Mouse (Mus musculus) ES-Bruce4 (cell line): ENCODE data around the gene Slc16a4. TPM values are rescaled to one million over a fixed set of nuclear protein-coding genes. Genes with fewer than 3 reads are reported as not detected.

Experiments
- H3K27ac ChIP-seq: 2 replicates; pipeline ENCODE4 v1.5.1; 2012; ENCODE audit warnings: low read length, inconsistent platforms; ENCODE audit not compliant: insufficient read depth
- H3K27me3 ChIP-seq: 2 replicates; pipeline ENCODE4 v1.6.1; 2012; ENCODE audit warnings: mild to moderate bottlenecking, low read length, inconsistent platforms; ENCODE audit not compliant: control insufficient read depth, poor library complexity, insufficient read depth, severe bottlenecking
- H3K36me3 ChIP-seq: 2 replicates; pipeline ENCODE4 v1.6.1; 2012; ENCODE audit warnings: inconsistent platforms, mild to moderate bottlenecking, low read length, moderate library complexity; ENCODE audit not compliant: control insufficient read depth, poor library complexity, insufficient read depth, severe bottlenecking
- H3K4me1 ChIP-seq: one replicate; pipeline ENCODE4 v1.8.1; 2011; ENCODE audit warnings: low read length; ENCODE audit not compliant: control insufficient read depth, insufficient read depth
- H3K4me3 ChIP-seq: 2 replicates; pipeline ENCODE4 v1.5.1; 2011; ENCODE audit warnings: low read depth, mild to moderate bottlenecking, low read length
- H3K9ac ChIP-seq: 2 replicates; pipeline ENCODE4 v1.6.1; 2012; ENCODE audit warnings: low read depth, mild to moderate bottlenecking, inconsistent platforms; ENCODE audit not compliant: poor library complexity, severe bottlenecking
- H3K9me3 ChIP-seq: replicated peaks from 2 replicates; pipeline ENCODE4 v1.6.1; 2012; ENCODE audit warnings: mild to moderate bottlenecking, low read length, inconsistent platforms; ENCODE audit not compliant: control insufficient read depth, poor library complexity, insufficient read depth, severe bottlenecking
- CTCF ChIP-seq: IDR thresholded peaks from one replicate; pipeline ENCODE4 v1.8.1; 2011; ENCODE audit warnings: low read depth, low read length
- EP300 ChIP-seq: IDR thresholded peaks from 2 replicates; pipeline ENCODE4 v1.6.1; 2011; ENCODE audit warnings: low read depth, low read length; ENCODE audit not compliant: insufficient read depth
- POLR2A ChIP-seq: IDR thresholded peaks from one replicate; pipeline ENCODE4 v1.8.1; 2011; ENCODE audit warnings: low read length; ENCODE audit not compliant: insufficient read depth
- polyA plus RNA-seq: library from polyadenylated mRNA; stranded (reverse); fragments of >200 nt; gene quantifications from 2 replicates; pipeline ENCODE4 v1.2.4, GENCODE M21; 2011; ENCODE audit warnings: low read depth; ENCODE audit not compliant: missing spikeins, insufficient read depth, insufficient read length

The Slc16a4 gene
- polyA plus RNA-seq, 1 experiment, result 0.88 TPM

DNA sequence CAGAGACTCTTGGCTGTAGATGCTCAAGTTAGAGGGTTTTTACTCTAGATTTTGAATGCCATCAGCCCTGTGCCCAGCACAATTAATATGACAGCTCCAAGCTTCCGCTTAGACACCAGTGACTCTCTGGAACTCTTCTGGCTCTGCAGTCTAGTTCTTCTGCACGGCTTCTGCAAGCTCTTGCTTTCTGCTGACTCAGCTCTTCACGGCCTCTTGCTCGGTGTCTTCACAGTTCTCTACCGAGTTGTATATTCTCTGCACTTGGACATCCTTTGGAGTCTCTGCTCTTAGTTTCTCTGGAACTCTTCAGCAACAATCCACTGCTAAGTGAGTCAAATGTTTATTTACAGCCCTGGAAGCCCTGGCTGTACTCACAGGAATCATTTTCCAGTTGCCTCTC, 37.1 kb upstream of the Slc16a4 start:
- TF ChIP-seq CTCF, result no peak
- no peak for TF ChIP-seq POLR2A
- no peak for TF ChIP-seq EP300
- Histone ChIP-seq H3K36me3 (no peaks in the 10 kb centered on the region), H3K9me3 (no peaks in the 10 kb centered on the region), H3K4me3 (no peak overlapping the region), H3K27me3 (no peaks in the 10 kb centered on the region), H3K27ac (no peak overlapping the region), H3K9ac (no peak overlapping the region), H3K4me1 (no peaks in the 10 kb centered on the region)

DNA sequence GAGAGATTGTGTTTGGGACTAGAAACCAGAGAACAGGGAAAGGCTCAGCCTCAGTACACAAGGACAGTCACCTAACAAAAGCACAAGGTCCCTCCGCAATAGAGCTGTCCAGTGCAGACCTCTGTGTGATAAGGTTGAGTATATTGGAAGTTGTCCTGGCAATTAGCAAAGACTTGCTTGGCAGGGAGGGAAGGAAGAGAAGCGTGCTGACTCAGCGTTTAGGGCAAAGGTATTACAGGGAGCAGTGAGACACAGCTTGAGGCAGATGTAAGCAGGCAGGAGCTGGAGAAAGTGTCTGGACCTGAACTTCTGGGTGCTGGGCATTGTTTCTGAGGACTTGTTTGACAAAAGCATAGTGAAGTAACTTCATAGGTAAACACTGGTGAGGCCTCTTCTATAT, 35.0 kb upstream of the Slc16a4 start:
- H3K27ac ChIP-seq, result no peak overlapping the region
- no peak overlapping the region for H3K9ac ChIP-seq
- no peak overlapping the region for H3K4me3 ChIP-seq
- H3K36me3 ChIP-seq, result no peaks in the 10 kb centered on the region
- H3K4me1 ChIP-seq, result no peaks in the 10 kb centered on the region
- H3K9me3 ChIP-seq, result no peaks in the 10 kb centered on the region
- no peaks in the 10 kb centered on the region for H3K27me3 ChIP-seq
- no peak for TF ChIP-seq CTCF
- TF ChIP-seq EP300, result no peak
- TF ChIP-seq POLR2A, result no peak

- Histone ChIP-seq H3K9me3 (no peaks in the 10 kb centered on the region), H3K4me1 (no peaks in the 10 kb centered on the region), H3K9ac (no peak overlapping the region), H3K27me3 (no peaks in the 10 kb centered on the region), H3K4me3 (no peak overlapping the region), H3K27ac (no peak overlapping the region), H3K36me3 (no peaks in the 10 kb centered on the region)
- no peak for TF ChIP-seq CTCF
- TF ChIP-seq EP300, result no peak
- TF ChIP-seq POLR2A, result no peak
Observed at GRCm38 (mm10) chr3:107256724-107257123, 34.3 kb upstream of the Slc16a4 start.

GRCm38 (mm10) chr3:107257924-107258323, 33.1 kb upstream of the Slc16a4 start:
- Histone ChIP-seq H3K9me3 (no peaks in the 10 kb centered on the region), H3K9ac (no peak overlapping the region), H3K4me1 (no peaks in the 10 kb centered on the region), H3K4me3 (no peak overlapping the region), H3K27ac (no peak overlapping the region), H3K36me3 (no peaks in the 10 kb centered on the region), H3K27me3 (no peaks in the 10 kb centered on the region)
- no peak for TF ChIP-seq EP300
- TF ChIP-seq CTCF, result no peak
- no peak for TF ChIP-seq POLR2A

DNA sequence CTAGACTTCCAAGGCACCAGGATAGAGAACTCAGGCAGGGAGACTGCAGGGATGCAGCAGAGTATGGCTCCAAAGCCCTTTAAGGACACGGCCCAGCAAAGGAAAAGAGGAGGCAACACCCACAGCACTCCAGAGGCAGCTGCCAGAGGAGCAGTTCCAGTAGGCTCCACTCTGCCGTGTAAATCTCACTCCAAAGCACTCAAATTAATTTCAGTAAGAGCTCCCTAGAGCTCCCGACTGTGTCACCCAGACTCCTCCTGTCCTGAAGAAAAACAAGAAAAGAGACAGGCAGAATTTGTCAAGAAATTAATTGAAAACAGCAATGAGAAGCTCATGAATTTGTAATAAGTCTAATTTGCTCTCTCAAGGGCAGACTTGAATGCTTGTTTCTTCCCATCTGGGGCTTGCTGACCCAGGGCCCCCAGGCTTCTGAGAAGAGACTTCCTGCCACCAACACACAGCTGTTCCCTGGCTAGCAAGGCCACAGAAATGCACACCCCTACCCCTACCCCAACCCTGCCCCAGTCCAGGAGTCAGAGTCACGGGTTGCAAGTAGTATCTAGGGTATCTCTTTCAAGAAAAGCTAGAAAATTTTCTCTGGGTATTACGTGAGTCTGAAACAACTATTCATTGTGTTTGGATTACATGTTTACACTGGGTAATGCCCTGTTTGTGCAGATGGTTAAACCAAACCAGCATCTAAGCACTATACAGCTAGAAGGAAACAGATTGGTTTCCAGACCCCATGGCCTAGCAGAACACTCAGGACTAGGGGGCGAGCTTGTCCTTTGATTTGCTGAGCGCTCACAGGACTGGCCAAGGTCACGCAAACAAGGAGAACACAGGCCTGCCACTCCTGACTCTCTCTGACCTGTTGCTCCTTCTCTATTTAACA, 29.8 kb upstream of the Slc16a4 start:
- H3K4me3 ChIP-seq, result no peak overlapping the region
- H3K27me3 ChIP-seq, result no peaks in the 10 kb centered on the region; the same call in 1 of the 2 replicates
- H3K36me3 ChIP-seq, result no peaks in the 10 kb centered on the region
- TF ChIP-seq POLR2A (no peak), CTCF (peak; percentile 6), EP300 (no peak)
- H3K9me3 ChIP-seq, result no peaks in the 10 kb centered on the region
- H3K9ac ChIP-seq, result no peak overlapping the region
- H3K4me1 ChIP-seq, result no peaks in the 10 kb centered on the region
- H3K27ac ChIP-seq, result no peak overlapping the region

DNA sequence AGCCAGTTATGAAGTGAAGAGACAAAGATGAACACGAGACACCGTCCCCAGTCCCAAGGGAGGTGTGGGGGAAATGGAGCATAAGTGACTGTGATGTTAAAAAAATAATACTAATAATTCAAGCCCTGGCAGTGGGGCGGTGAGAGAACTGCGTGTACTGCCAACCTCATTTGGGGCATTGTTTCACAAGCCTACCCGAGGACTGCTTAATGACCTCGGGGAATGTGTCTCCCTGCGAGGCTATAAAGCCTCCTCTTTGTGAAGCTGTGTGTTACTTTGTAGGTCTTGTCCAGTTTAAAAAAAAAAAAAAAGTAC, 29.2 kb upstream of the Slc16a4 start:
- no peaks in the 10 kb centered on the region for H3K9me3 ChIP-seq
- H3K4me3 ChIP-seq, result no peak overlapping the region
- H3K36me3 ChIP-seq, result no peaks in the 10 kb centered on the region
- H3K9ac ChIP-seq, result no peak overlapping the region
- TF ChIP-seq EP300 (no peak), CTCF (no peak), POLR2A (no peak)
- H3K27ac ChIP-seq, result no peak overlapping the region
- no peaks in the 10 kb centered on the region for H3K4me1 ChIP-seq
- H3K27me3 ChIP-seq, result no peaks in the 10 kb centered on the region; the same call in 1 of the 2 replicates
